Mouse (Mus musculus): ENCODE results near the gene Mme.

DNA sequence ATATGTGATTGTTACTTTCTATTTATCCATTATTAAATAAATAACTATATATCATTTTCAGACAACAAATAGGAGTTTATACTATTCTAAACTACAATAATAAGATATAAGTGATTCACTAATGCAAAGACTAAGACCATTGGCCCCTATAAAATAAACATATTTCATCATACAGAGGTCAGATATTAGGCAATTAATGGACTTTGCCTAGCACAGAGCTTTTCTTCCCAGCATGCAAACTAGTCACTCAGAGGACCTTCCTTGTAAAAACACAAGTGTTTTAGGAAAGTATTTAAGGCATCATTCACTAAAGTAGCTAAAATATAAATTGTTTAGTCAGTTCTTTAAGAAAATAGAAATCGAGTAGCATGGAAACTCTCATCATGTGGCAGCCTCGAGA lies 149.4 kb downstream of the Mme start:
- TF ChIP-seq POLR2A (IDR thresholded peaks at IDR 0.05; ENCODE audit: borderline replicate concordance, extremely low read depth, low read depth, low read length) (no peak), CTCF (IDR thresholded peaks at IDR 0.05; ENCODE audit: insufficient read depth, low read length) (no peak)
